Mouse (Mus musculus) E14TG2a.4 (cell line): Measurements from ENCODE around the gene Dnaja2.

Source experiments
- CTCF ChIP-seq: conservative IDR thresholded peaks from 2 replicates; pipeline ENCODE4 v1.5.1; 2014; ENCODE audit warnings: low read length
- NANOG ChIP-seq: IDR thresholded peaks from 2 replicates; pipeline ENCODE4 v1.6.1; 2014; ENCODE audit warnings: borderline replicate concordance, low read length, mixed read lengths

DNA sequence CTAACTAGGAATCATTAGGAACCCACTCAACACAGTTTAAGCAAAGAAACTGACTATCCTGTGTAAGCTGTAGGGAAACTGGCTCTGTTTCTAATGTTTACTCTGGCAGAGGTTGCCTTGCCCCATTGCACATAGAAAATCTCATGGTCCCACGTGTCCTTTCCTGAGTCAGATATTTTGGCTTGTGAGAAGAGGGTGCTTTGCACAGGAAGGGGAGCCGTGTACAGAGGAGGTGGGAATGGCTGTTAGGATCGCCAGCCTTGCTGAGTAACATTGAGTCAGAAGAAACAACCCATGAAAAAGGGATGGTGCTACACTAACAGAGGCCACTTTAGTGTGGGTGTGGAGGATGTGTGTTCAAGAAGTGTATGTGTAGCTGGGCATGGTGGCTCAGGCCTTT is 26.2 kb downstream of the Dnaja2 start:
- TF ChIP-seq CTCF (no peak), NANOG (no peak)
